Mouse (Mus musculus): ENCODE measurements around the gene Ptprm. TPM values are rescaled to one million over a fixed set of nuclear protein-coding genes. Genes with fewer than 3 reads are reported as not detected.

The Ptprm gene
- polyA plus RNA-seq, 1 experiment from 2014 or later: 1.6 TPM

GRCm38 (mm10) chr17:67013217-67013616 is 341.0 kb downstream of the Ptprm start:
- no peak for ATAC-seq (ENCODE audit: low read depth)
- H3K27ac ChIP-seq (ENCODE audit: low read length): no peak overlapping the region
- H3K4me1 ChIP-seq (ENCODE audit: control insufficient read depth, low read depth, low read length): no peaks in the 10 kb centered on the region
- no peak overlapping the region for H3K4me3 ChIP-seq (ENCODE audit: low read depth, low read length)
- WGBS (ENCODE audit: insufficient replicate concordance): 64% methylated on average over 6 of the region's 6 CpGs
- no peaks in the 10 kb centered on the region for H3K27me3 ChIP-seq (ENCODE audit: control insufficient read depth, insufficient read depth, low read depth, low read length)
- no peak overlapping the region for H3K9ac ChIP-seq (ENCODE audit: low read depth, low read length)
- no peaks in the 10 kb centered on the region for H3K36me3 ChIP-seq (ENCODE audit: control insufficient read depth, insufficient read depth)
- H3K9me3 ChIP-seq (replicated peaks; ENCODE audit: control insufficient read depth, low read length): no peaks in the 10 kb centered on the region
- H3K4me2 ChIP-seq (ENCODE audit: low read depth, low read length): no peak overlapping the region

- no peak overlapping the region for H3K9ac ChIP-seq (ENCODE audit: low read depth, low read length)
- no peak overlapping the region for H3K27ac ChIP-seq (ENCODE audit: low read length)
- 70% methylated on average over 6 of the region's 6 CpGs for WGBS (ENCODE audit: insufficient replicate concordance)
- H3K27me3 ChIP-seq (ENCODE audit: control insufficient read depth, insufficient read depth, low read depth, low read length): no peaks in the 10 kb centered on the region
- no peaks in the 10 kb centered on the region for H3K4me1 ChIP-seq (ENCODE audit: control insufficient read depth, low read depth, low read length)
- no peak overlapping the region for H3K4me2 ChIP-seq (ENCODE audit: low read depth, low read length)
- no peak for ATAC-seq (ENCODE audit: low read depth)
- H3K36me3 ChIP-seq (ENCODE audit: control insufficient read depth, insufficient read depth): no peaks in the 10 kb centered on the region
- no peaks in the 10 kb centered on the region for H3K9me3 ChIP-seq (replicated peaks; ENCODE audit: control insufficient read depth, low read length)
- H3K4me3 ChIP-seq (ENCODE audit: low read depth, low read length): no peak overlapping the region
Measured at GRCm38 (mm10) chr17:67011836-67012583, 342.2 kb downstream of the Ptprm start.

GRCm38 (mm10) chr17:67010136-67010535 is 344.1 kb downstream of the Ptprm start:
- no peaks in the 10 kb centered on the region for H3K9me3 ChIP-seq (replicated peaks; ENCODE audit: control insufficient read depth, low read length)
- H3K36me3 ChIP-seq (ENCODE audit: control insufficient read depth, insufficient read depth): no peaks in the 10 kb centered on the region
- H3K4me3 ChIP-seq (ENCODE audit: low read depth, low read length): no peak overlapping the region
- H3K9ac ChIP-seq (ENCODE audit: low read depth, low read length): no peak overlapping the region
- 63% methylated on average over 4 of the region's 4 CpGs for WGBS (ENCODE audit: insufficient replicate concordance)
- no peaks in the 10 kb centered on the region for H3K27me3 ChIP-seq (ENCODE audit: control insufficient read depth, insufficient read depth, low read depth, low read length)
- no peak overlapping the region for H3K4me2 ChIP-seq (ENCODE audit: low read depth, low read length)
- ATAC-seq (ENCODE audit: low read depth): no peak
- H3K4me1 ChIP-seq (ENCODE audit: control insufficient read depth, low read depth, low read length): no peaks in the 10 kb centered on the region
- no peak overlapping the region for H3K27ac ChIP-seq (ENCODE audit: low read length)

GRCm38 (mm10) chr17:67008137-67008536 is 346.1 kb downstream of the Ptprm start:
- whole genome bisulfite sequencing (ENCODE audit: insufficient replicate concordance): 68% methylated on average over 9 of the region's 9 CpGs
- no peaks in the 10 kb centered on the region for H3K36me3 ChIP-seq (ENCODE audit: control insufficient read depth, insufficient read depth)

GRCm38 (mm10) chr17:67006740-67007385 is 347.4 kb downstream of the Ptprm start:
- WGBS (ENCODE audit: insufficient replicate concordance): 71% methylated on average over 14 of the region's 14 CpGs
- ATAC-seq (ENCODE audit: low read depth): no peak

More at GRCm38 (mm10) chr17:67008137-67008536, 346.1 kb downstream of the Ptprm start:
- Histone ChIP-seq H3K27ac (ENCODE audit: low read length) (no peak overlapping the region), H3K9ac (ENCODE audit: low read depth, low read length) (no peak overlapping the region), H3K4me2 (ENCODE audit: low read depth, low read length) (no peak overlapping the region), H3K4me1 (ENCODE audit: control insufficient read depth, low read depth, low read length) (no peaks in the 10 kb centered on the region), H3K27me3 (ENCODE audit: control insufficient read depth, insufficient read depth, low read depth, low read length) (no peaks in the 10 kb centered on the region), H3K9me3 (replicated peaks; ENCODE audit: control insufficient read depth, low read length) (no peaks in the 10 kb centered on the region), H3K4me3 (ENCODE audit: low read depth, low read length) (no peak overlapping the region)
- no peak for ATAC-seq (ENCODE audit: low read depth)

GRCm38 (mm10) chr17:66996882-66997281 is 357.4 kb downstream of the Ptprm start:
- 53% methylated on average over 2 of the region's 2 CpGs for WGBS (ENCODE audit: insufficient replicate concordance)
- Histone ChIP-seq H3K27ac (ENCODE audit: low read length) (no peak overlapping the region), H3K9ac (ENCODE audit: low read depth, low read length) (no peak overlapping the region), H3K4me1 (ENCODE audit: control insufficient read depth, low read depth, low read length) (no peaks in the 10 kb centered on the region), H3K4me3 (ENCODE audit: low read depth, low read length) (no peak overlapping the region), H3K27me3 (ENCODE audit: control insufficient read depth, insufficient read depth, low read depth, low read length) (no peaks in the 10 kb centered on the region), H3K9me3 (replicated peaks; ENCODE audit: control insufficient read depth, low read length) (0 out of 2 replicates have a peak, but pooled peaks cover 3% of the 10 kb centered on the region), H3K36me3 (ENCODE audit: control insufficient read depth, insufficient read depth) (no peaks in the 10 kb centered on the region), H3K4me2 (ENCODE audit: low read depth, low read length) (no peak overlapping the region)
- ATAC-seq (ENCODE audit: low read depth): no peak

More at GRCm38 (mm10) chr17:67006740-67007385, 347.4 kb downstream of the Ptprm start:
- Histone ChIP-seq H3K4me2 (ENCODE audit: low read depth, low read length) (no peak overlapping the region), H3K27me3 (ENCODE audit: control insufficient read depth, insufficient read depth, low read depth, low read length) (no peaks in the 10 kb centered on the region), H3K9ac (ENCODE audit: low read depth, low read length) (no peak overlapping the region), H3K4me3 (ENCODE audit: low read depth, low read length) (no peak overlapping the region), H3K9me3 (replicated peaks; ENCODE audit: control insufficient read depth, low read length) (no peaks in the 10 kb centered on the region), H3K27ac (ENCODE audit: low read length) (no peak overlapping the region), H3K4me1 (ENCODE audit: control insufficient read depth, low read depth, low read length) (no peaks in the 10 kb centered on the region), H3K36me3 (ENCODE audit: control insufficient read depth, insufficient read depth) (no peaks in the 10 kb centered on the region)

- Histone ChIP-seq H3K4me3 (ENCODE audit: low read depth, low read length) (no peak overlapping the region), H3K9me3 (replicated peaks; ENCODE audit: control insufficient read depth, low read length) (0 out of 2 replicates have a peak, but pooled peaks cover 3% of the 10 kb centered on the region), H3K27me3 (ENCODE audit: control insufficient read depth, insufficient read depth, low read depth, low read length) (no peaks in the 10 kb centered on the region), H3K27ac (ENCODE audit: low read length) (no peak overlapping the region), H3K36me3 (ENCODE audit: control insufficient read depth, insufficient read depth) (no peaks in the 10 kb centered on the region), H3K4me1 (ENCODE audit: control insufficient read depth, low read depth, low read length) (no peaks in the 10 kb centered on the region), H3K9ac (ENCODE audit: low read depth, low read length) (no peak overlapping the region), H3K4me2 (ENCODE audit: low read depth, low read length) (no peak overlapping the region)
- 69% methylated on average over 6 of the region's 6 CpGs for WGBS (ENCODE audit: insufficient replicate concordance)
- no peak for ATAC-seq (ENCODE audit: low read depth)
Measured at GRCm38 (mm10) chr17:66996016-66996415, 358.2 kb downstream of the Ptprm start.

GRCm38 (mm10) chr17:66991815-66992214 is 362.4 kb downstream of the Ptprm start:
- Histone ChIP-seq H3K27me3 (ENCODE audit: control insufficient read depth, insufficient read depth, low read depth, low read length) (no peaks in the 10 kb centered on the region), H3K9ac (ENCODE audit: low read depth, low read length) (no peak overlapping the region), H3K4me1 (ENCODE audit: control insufficient read depth, low read depth, low read length) (no peaks in the 10 kb centered on the region), H3K4me2 (ENCODE audit: low read depth, low read length) (no peak overlapping the region), H3K4me3 (ENCODE audit: low read depth, low read length) (no peak overlapping the region), H3K9me3 (replicated peaks; ENCODE audit: control insufficient read depth, low read length) (no peaks in the 10 kb centered on the region), H3K27ac (ENCODE audit: low read length) (no peak overlapping the region), H3K36me3 (ENCODE audit: control insufficient read depth, insufficient read depth) (no peaks in the 10 kb centered on the region)
- WGBS (ENCODE audit: insufficient replicate concordance): 61% methylated on average over 4 of the region's 4 CpGs
- no peak for ATAC-seq (ENCODE audit: low read depth)

GRCm38 (mm10) chr17:66990761-66991160 is 363.5 kb downstream of the Ptprm start:
- no peak for ATAC-seq (ENCODE audit: low read depth)
- Histone ChIP-seq H3K36me3 (ENCODE audit: control insufficient read depth, insufficient read depth) (no peaks in the 10 kb centered on the region), H3K9ac (ENCODE audit: low read depth, low read length) (no peak overlapping the region), H3K4me1 (ENCODE audit: control insufficient read depth, low read depth, low read length) (no peaks in the 10 kb centered on the region), H3K27ac (ENCODE audit: low read length) (no peak overlapping the region), H3K4me2 (ENCODE audit: low read depth, low read length) (no peak overlapping the region), H3K27me3 (ENCODE audit: control insufficient read depth, insufficient read depth, low read depth, low read length) (no peaks in the 10 kb centered on the region), H3K4me3 (ENCODE audit: low read depth, low read length) (no peak overlapping the region), H3K9me3 (replicated peaks; ENCODE audit: control insufficient read depth, low read length) (no peaks in the 10 kb centered on the region)
- 34% methylated on average over 2 of the region's 2 CpGs for WGBS (ENCODE audit: insufficient replicate concordance)
